Mouse (Mus musculus): ENCODE results near the gene Zfp362.

DNA sequence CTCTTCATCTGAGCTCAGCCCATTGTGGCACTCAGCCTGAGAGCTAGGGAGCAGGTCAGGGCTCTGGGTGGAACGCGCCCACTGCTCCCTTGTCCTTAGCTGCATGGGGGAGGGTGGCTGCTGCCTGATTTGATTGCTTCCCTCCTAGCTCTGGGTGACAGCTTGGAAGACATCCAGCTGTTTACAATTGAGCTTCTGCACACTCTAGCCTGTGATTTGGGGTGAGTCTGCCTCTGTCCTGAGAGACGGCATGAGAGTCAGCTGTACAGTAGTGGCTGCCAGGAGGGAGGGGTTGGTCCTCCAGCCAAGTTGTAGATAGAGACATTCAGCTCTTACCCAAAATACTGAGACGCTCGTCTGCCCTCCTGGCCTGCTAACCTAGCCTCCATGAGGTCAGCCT is 71.6 kb downstream of the Zfp362 start:
- TF ChIP-seq CTCF (IDR thresholded peaks at IDR 0.05; ENCODE audit: low read depth, low read length) (no peak), POLR2A (IDR thresholded peaks at IDR 0.05; ENCODE audit: extremely low read depth, insufficient read depth, low read length) (no peak)
